13 mouse cellular contexts compared by ENCODE assay signal in the genomic region with DNA sequence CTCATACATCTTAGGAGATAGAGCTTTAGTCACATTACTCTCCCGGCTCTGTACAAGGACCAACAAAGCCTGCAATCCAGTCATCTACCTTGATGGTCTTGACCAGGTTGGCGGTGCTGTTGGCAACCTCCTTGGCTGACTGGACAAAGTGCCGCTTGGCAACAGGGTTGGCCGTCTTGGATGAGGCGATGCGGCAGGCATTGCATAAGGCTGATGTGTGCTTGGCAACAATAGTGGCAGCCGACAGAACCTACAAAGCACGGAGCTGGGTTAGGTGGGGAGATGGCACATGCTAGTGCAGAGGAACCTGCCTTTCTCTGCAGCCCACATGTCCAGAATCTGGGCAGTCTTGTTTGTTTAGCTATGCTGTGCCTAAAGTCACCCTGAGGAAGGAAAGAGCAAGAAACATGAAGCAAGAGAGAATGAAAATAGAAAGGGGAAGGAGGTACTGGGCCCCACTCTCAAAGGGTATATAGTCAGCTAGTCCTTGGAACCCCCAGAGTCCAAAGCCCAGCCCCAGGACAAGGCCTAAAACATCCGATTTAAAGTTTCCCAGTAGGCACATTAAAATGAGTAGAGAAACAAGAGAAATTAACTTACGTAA.
DNase-seq lines count a peak whose midpoint lies in the region; ATAC-seq lines count a peak whose summit lies in the region.
"Had no signal": no experiment of that assay in that cellular context is flagged by ENCODE, and none has a peak within 500 bp of the region (broad histone marks: within the 10 kb centered on the region; RNA-seq: fewer than 3 reads in every experiment).

No protein-coding gene starts in this region.

- no peaks in the 10 kb centered on the region for H3K27me3 ChIP-seq in kidney, embryonic 16.5 days (ENCODE audit: insufficient read depth, low read length)
- no peaks in the 10 kb centered on the region; the same call in 1 of the 2 replicates for H3K27me3 ChIP-seq in midbrain, embryonic 16.5 days (ENCODE audit: control insufficient read depth, insufficient read depth, low read depth, low read length)
- H3K27me3 ChIP-seq: forebrain, embryonic 12.5 days; limb, embryonic 12.5 days; Patski had no signal

- no peak overlapping the region for H3K9ac ChIP-seq in kidney, embryonic 16.5 days (replicated peaks; ENCODE audit: low read length)
- no peak overlapping the region for H3K9ac ChIP-seq in midbrain, embryonic 16.5 days (ENCODE audit: low read depth, low read length)
- H3K9ac ChIP-seq: forebrain, embryonic 12.5 days; limb, embryonic 12.5 days; lung, embryonic 14.5 days had no signal

- H3K4me1 ChIP-seq in kidney, embryonic 16.5 days (ENCODE audit: insufficient read depth, low read length) = no peaks in the 10 kb centered on the region
- H3K4me1 ChIP-seq in midbrain, embryonic 16.5 days (ENCODE audit: control insufficient read depth, insufficient read depth, low read length) = peaks cover 2% of the 10 kb centered on the region; the same call in 1 of the 2 replicates
- H3K4me1 ChIP-seq: forebrain, embryonic 12.5 days had no signal

- DNase-seq in adrenal gland, postnatal 14 days = peak; percentile 27
- no peak for DNase-seq in adrenal gland, adult 8-10 months
- peak; percentile 58 for DNase-seq in kidney, adult 9 months
- DNase-seq in A20 (ENCODE audit: low read depth, low spot score) = peak; percentile 80
- DNase-seq in cerebellum, postnatal 14 days = peak; percentile 73 to 76
- no peak for DNase-seq in embryo, embryonic 11 days
- DNase-seq: lung, embryonic 14.5 days had no signal

- no peak overlapping the region for H3K4me2 ChIP-seq in kidney, embryonic 16.5 days (replicated peaks; ENCODE audit: low read depth, low read length)
- H3K4me2 ChIP-seq in midbrain, embryonic 16.5 days (ENCODE audit: low read length) = no peak overlapping the region
- H3K4me2 ChIP-seq: forebrain, embryonic 12.5 days; heart, embryonic 11.5 days; limb, embryonic 12.5 days; lung, embryonic 14.5 days had no signal

- WGBS in kidney, embryonic 16.5 days = 95% methylated on average over 10 of the region's 10 CpGs
- WGBS in midbrain, embryonic 16.5 days = 95% methylated on average over 10 of the region's 10 CpGs

- no peak for ATAC-seq in kidney, embryonic 16.5 days (ENCODE audit: low FRiP score, low TSS enrichment)
- ATAC-seq in midbrain, embryonic 16.5 days = no peak
- ATAC-seq: Patski had no signal

- H3K27ac ChIP-seq in kidney, embryonic 16.5 days (ENCODE audit: low read length) = no peak overlapping the region
- H3K27ac ChIP-seq in midbrain, embryonic 16.5 days (ENCODE audit: low read length) = no peak overlapping the region
- H3K27ac ChIP-seq: forebrain, embryonic 12.5 days; limb, embryonic 12.5 days had no signal

- H3K4me3 ChIP-seq in kidney, embryonic 16.5 days (ENCODE audit: low read length) = no peak overlapping the region
- H3K4me3 ChIP-seq in midbrain, embryonic 16.5 days (ENCODE audit: low read depth, low read length) = no peak overlapping the region
- H3K4me3 ChIP-seq: forebrain, embryonic 12.5 days; limb, embryonic 12.5 days had no signal

- H3K36me3 ChIP-seq in kidney, embryonic 16.5 days (ENCODE audit: insufficient read depth, low read length) = peaks cover 4% of the 10 kb centered on the region; the same call in 1 of the 2 replicates
- peaks cover 6% of the 10 kb centered on the region; the same call in 1 of the 2 replicates for H3K36me3 ChIP-seq in midbrain, embryonic 16.5 days (ENCODE audit: control insufficient read depth, insufficient read depth, low read length)
- H3K36me3 ChIP-seq: forebrain, embryonic 12.5 days had no signal

- no peaks in the 10 kb centered on the region for H3K9me3 ChIP-seq in kidney, embryonic 16.5 days (ENCODE audit: low read length)
- H3K9me3 ChIP-seq in midbrain, embryonic 16.5 days (replicated peaks; ENCODE audit: control insufficient read depth, low read length, poor library complexity, severe bottlenecking) = no peaks in the 10 kb centered on the region
- H3K9me3 ChIP-seq: forebrain, embryonic 12.5 days; limb, embryonic 12.5 days had no signal

Comparison
In these comparisons a context has a peak if more than half of its experiments do, and no peak if none do; other contexts are left out.
1. DNase-seq: peak in adrenal gland, postnatal 14 days (single experiment), kidney, adult 9 months (single experiment), A20 (single experiment) and cerebellum, postnatal 14 days (2 of 2); none in adrenal gland, adult 8-10 months (single experiment) and embryo, embryonic 11 days (single experiment).